Mouse (Mus musculus): ENCODE results near the gene St8sia1. TPM values are rescaled to one million over a fixed set of nuclear protein-coding genes. Genes with fewer than 3 reads are reported as not detected.

St8sia1 gene
- 3.6 and 4.2 TPM in 2 replicates for polyA plus RNA-seq (2015; fragmentation: Nextera tagmentation; extraction: Ambion mirVana)

DNA sequence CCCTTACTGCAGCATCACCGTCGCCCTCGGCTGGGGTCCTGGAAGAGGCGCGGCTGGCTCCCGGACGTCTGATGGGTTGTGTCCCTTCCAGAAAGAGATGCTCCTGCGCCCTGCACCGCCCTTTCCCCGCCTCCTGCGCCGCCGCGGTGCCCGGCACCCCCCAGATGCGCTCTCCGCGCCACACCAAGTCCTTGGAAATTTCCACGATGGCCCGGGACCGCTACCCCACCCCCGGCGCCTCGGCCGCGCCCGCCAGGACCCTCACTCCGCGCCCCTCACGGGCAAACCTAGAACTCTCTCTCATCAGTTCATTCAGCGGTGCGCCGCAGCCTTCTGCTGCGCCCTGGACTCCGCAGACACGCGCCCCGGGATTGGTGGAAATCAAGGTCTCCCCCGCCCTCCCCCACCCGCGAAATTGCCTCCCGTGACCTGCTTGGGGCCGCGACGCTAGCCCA, at the start of gene St8sia1:
Gene St8sia1 (minus strand): TSS at position 377 of the 455 bp plus-strand sequence.

GRCm38 (mm10) chr6:142804402-142804801, 159.8 kb downstream of the St8sia1 start, which contains the start of gene Sult6b2:
Gene Sult6b2 (minus strand): TSS chr6:142804502.

Other genes starting within 250 kb of the St8sia1 start
- 162 and 166 TPM in 2 replicates for gene Cmas, start 207.8 kb downstream of the St8sia1 start, polyA plus RNA-seq (2015; fragmentation: Nextera tagmentation; extraction: Ambion mirVana)
- gene Sult6b2, start 159.9 kb downstream of the St8sia1 start, polyA plus RNA-seq (2015; fragmentation: Nextera tagmentation; extraction: Ambion mirVana): 0.18 and 0.27 TPM in 2 replicates
- gene C2cd5, start 135.7 kb upstream of the St8sia1 start, polyA plus RNA-seq (2015; fragmentation: Nextera tagmentation; extraction: Ambion mirVana): 25.9 and 31.0 TPM in 2 replicates
- 35.0 and 37.2 TPM in 2 replicates for gene Etnk1, start 202.8 kb upstream of the St8sia1 start, polyA plus RNA-seq (2015; fragmentation: Nextera tagmentation; extraction: Ambion mirVana)